ENCODE assay signal across 8 mouse cellular contexts in genomic region chr12:4022845-4023244, GRCm38 (mm10). TPM values are rescaled to one million over a fixed set of nuclear protein-coding genes. Genes with fewer than 3 reads are reported as not detected.
A peak's percentile ranks its signal among the peaks of the same experiment; 100 is the strongest.
DNase-seq lines count a peak whose midpoint lies in the region; ATAC-seq and TF ChIP-seq lines count a peak whose summit lies in the region.

No protein-coding gene starts in this region.

- peak; percentile 77 to 84 for DNase-seq in cerebellum, adult 2 months
- DNase-seq in 416B (ENCODE audit: low read depth), result peak; percentile 21
- peak; percentile 68 to 69 for DNase-seq in cerebellum, postnatal 14 days
- DNase-seq in retina, embryonic 14.5 days (ENCODE audit: low spot score), result no peak
- no peak for DNase-seq in midbrain, postnatal 0 days (ENCODE audit: low spot score)

- no peak for ATAC-seq in cerebellum, adult (ENCODE audit: insufficient number of reproducible peaks, low FRiP score, low TSS enrichment)
- ATAC-seq in heart, embryonic 16.5 days (replicated peaks; ENCODE audit: extremely low read depth, insufficient read depth, low FRiP score), result peak; percentile 49; the same call in 1 of the 2 replicates
- ATAC-seq in midbrain, postnatal 0 days (ENCODE audit: low FRiP score), result no peak
- no peak for ATAC-seq in intestine, embryonic 16.5 days

- peak overlapping the region; percentile 26 for H3K9ac ChIP-seq in heart, embryonic 16.5 days (ENCODE audit: low read length)
- H3K9ac ChIP-seq in midbrain, postnatal 0 days (replicated peaks; ENCODE audit: low read length, poor library complexity, severe bottlenecking), result no peak overlapping the region
- no peak overlapping the region for H3K9ac ChIP-seq in intestine, embryonic 16.5 days (ENCODE audit: low read depth, low read length)

- no peak for TF ChIP-seq POLR2A in cerebellum, adult 2 months (IDR thresholded peaks at IDR 0.05; ENCODE audit: borderline replicate concordance, insufficient read depth, low read length)

- no peaks in the 10 kb centered on the region for H3K9me3 ChIP-seq in heart, embryonic 16.5 days (replicated peaks; ENCODE audit: control insufficient read depth, low read length)
- no peaks in the 10 kb centered on the region for H3K9me3 ChIP-seq in midbrain, postnatal 0 days (ENCODE audit: low read length)
- H3K9me3 ChIP-seq in intestine, embryonic 16.5 days (ENCODE audit: control insufficient read depth, low read length), result no peaks in the 10 kb centered on the region

- H3K27me3 ChIP-seq in cerebellum, adult 2 months (ENCODE audit: control insufficient read depth, insufficient read depth, low read length), result no peaks in the 10 kb centered on the region
- H3K27me3 ChIP-seq in heart, embryonic 16.5 days (ENCODE audit: control insufficient read depth, insufficient read depth, low read length), result no peaks in the 10 kb centered on the region
- no peaks in the 10 kb centered on the region for H3K27me3 ChIP-seq in midbrain, postnatal 0 days (ENCODE audit: insufficient read depth, low read length)
- no peaks in the 10 kb centered on the region for H3K27me3 ChIP-seq in intestine, embryonic 16.5 days (replicated peaks; ENCODE audit: control insufficient read depth, insufficient read depth, low read length)

- no peak for TF ChIP-seq CTCF in cerebellum, adult 2 months (IDR thresholded peaks at IDR 0.05; ENCODE audit: borderline replicate concordance, insufficient read depth, low read depth, low read length)
- TF ChIP-seq CTCF in midbrain, postnatal 0 days (IDR thresholded peaks at IDR 0.05), result no peak

- WGBS in cerebellum, adult 2 months, result 8% methylated on average over 7 of the region's 7 CpGs
- WGBS in heart, embryonic 16.5 days, result 18% methylated on average over 7 of the region's 7 CpGs
- 79% methylated on average over 7 of the region's 7 CpGs for WGBS in midbrain, postnatal 0 days
- WGBS in intestine, embryonic 16.5 days, result 58% methylated on average over 7 of the region's 7 CpGs

- H3K4me1 ChIP-seq in cerebellum, adult 2 months (ENCODE audit: control insufficient read depth, insufficient read depth, low read length), result peaks cover 26% of the 10 kb centered on the region
- peaks cover 35% of the 10 kb centered on the region for H3K4me1 ChIP-seq in heart, embryonic 16.5 days (ENCODE audit: control insufficient read depth, insufficient read depth, low read length)
- H3K4me1 ChIP-seq in midbrain, postnatal 0 days (ENCODE audit: insufficient read depth, low read length), result no peaks in the 10 kb centered on the region
- H3K4me1 ChIP-seq in intestine, embryonic 16.5 days (ENCODE audit: control insufficient read depth, insufficient read depth, low read length), result no peaks in the 10 kb centered on the region

- no peak overlapping the region for H3K4me3 ChIP-seq in cerebellum, adult 2 months (replicated peaks; ENCODE audit: insufficient read depth, low read depth, low read length)
- H3K4me3 ChIP-seq in heart, embryonic 16.5 days (ENCODE audit: low read length), result no peak overlapping the region
- no peak overlapping the region for H3K4me3 ChIP-seq in midbrain, postnatal 0 days (ENCODE audit: low read depth, low read length)
- no peak overlapping the region for H3K4me3 ChIP-seq in intestine, embryonic 16.5 days (ENCODE audit: low read length)

- H3K27ac ChIP-seq in cerebellum, adult 2 months (ENCODE audit: insufficient read depth, low read length), result no peak overlapping the region; the same call in 1 of the 2 replicates
- peak overlapping the region; percentile 90 for H3K27ac ChIP-seq in heart, embryonic 16.5 days (ENCODE audit: low read length)
- no peak overlapping the region for H3K27ac ChIP-seq in midbrain, postnatal 0 days (ENCODE audit: low read depth, low read length)
- H3K27ac ChIP-seq in intestine, embryonic 16.5 days (ENCODE audit: low read length), result no peak overlapping the region

- H3K36me3 ChIP-seq in heart, embryonic 16.5 days (ENCODE audit: control insufficient read depth, insufficient read depth), result no peaks in the 10 kb centered on the region
- no peaks in the 10 kb centered on the region for H3K36me3 ChIP-seq in midbrain, postnatal 0 days (ENCODE audit: insufficient read depth, low read length)
- H3K36me3 ChIP-seq in intestine, embryonic 16.5 days (ENCODE audit: control insufficient read depth, insufficient read depth, low read length), result no peaks in the 10 kb centered on the region

- peak overlapping the region; percentile 53 for H3K4me2 ChIP-seq in heart, embryonic 16.5 days (ENCODE audit: low read depth, low read length)
- H3K4me2 ChIP-seq in midbrain, postnatal 0 days (ENCODE audit: low read depth, low read length, poor library complexity, severe bottlenecking), result no peak overlapping the region
- H3K4me2 ChIP-seq in intestine, embryonic 16.5 days (ENCODE audit: low read depth, low read length), result no peak overlapping the region

RNA-seq across cellular contexts. Expression of gene Efr3b, which starts 15.9 kb away (rescaled TPM):
- 83.0 and 83.8 TPM in 2 replicates for polyA plus RNA-seq in cerebellum, adult 2 months (2012; rRNA removed)
- 4.6 and 5.4 TPM in 2 replicates for polyA plus RNA-seq in heart, embryonic 16.5 days (2015; fragmentation: Nextera tagmentation; extraction: Ambion mirVana)
- total RNA-seq in midbrain, postnatal 0 days (2014; rRNA removed), result 111 and 117 TPM in 2 replicates
- 30.1 and 32.8 TPM in 2 replicates for polyA plus RNA-seq in midbrain, postnatal 0 days (2015; fragmentation: Nextera tagmentation; extraction: Ambion mirVana)
- polyA plus RNA-seq in intestine, embryonic 16.5 days (2015; fragmentation: Nextera tagmentation; extraction: Ambion mirVana), result 2.6 and 3.2 TPM in 2 replicates

RNA-seq across cellular contexts. Expression of gene Dnajc27, which starts 59.5 kb away (rescaled TPM):
- 93.5 and 95.1 TPM in 2 replicates for polyA plus RNA-seq in cerebellum, adult 2 months (2012; rRNA removed)
- polyA plus RNA-seq in heart, embryonic 16.5 days (2015; fragmentation: Nextera tagmentation; extraction: Ambion mirVana), result 8.0 and 8.1 TPM in 2 replicates
- total RNA-seq in midbrain, postnatal 0 days (2014; rRNA removed), result 51.9 and 54.3 TPM in 2 replicates
- polyA plus RNA-seq in midbrain, postnatal 0 days (2015; fragmentation: Nextera tagmentation; extraction: Ambion mirVana), result 26.1 and 28.0 TPM in 2 replicates
- 3.7 and 3.9 TPM in 2 replicates for polyA plus RNA-seq in intestine, embryonic 16.5 days (2015; fragmentation: Nextera tagmentation; extraction: Ambion mirVana)

Comparison
In these comparisons a context has a peak if more than half of its experiments do, and no peak if none do; other contexts are left out.
1. DNase-seq: peak in cerebellum, adult 2 months (2 of 2), 416B (single experiment) and cerebellum, postnatal 14 days (2 of 2); none in retina, embryonic 14.5 days (single experiment) and midbrain, postnatal 0 days (single experiment).